Mouse (Mus musculus) retina, embryonic 14.5 days (tissue): Measurements from ENCODE around the gene Cd151.

Source experiments
- DNase-seq: peaks from one replicate; pipeline ENCODE4 v3.0.0-alpha.2; 2015; ENCODE audit warnings: low spot score

Cd151 gene

GRCm38 (mm10) chr7:141493729-141494128, 26.5 kb downstream of the Cd151 start:
- DNase-seq = no peak

- no peak for DNase-seq
These were observed 28.2 kb downstream of the Cd151 start for GRCm38 (mm10) chr7:141495379-141495778.

GRCm38 (mm10) chr7:141495940-141496339, 28.7 kb downstream of the Cd151 start:
- DNase-seq = no peak

GRCm38 (mm10) chr7:141497600-141497999, 30.4 kb downstream of the Cd151 start:
- DNase-seq = no peak

GRCm38 (mm10) chr7:141501820-141502555, 34.8 kb downstream of the Cd151 start:
- no peak for DNase-seq

- no peak for DNase-seq
These were observed 35.3 kb downstream of the Cd151 start for GRCm38 (mm10) chr7:141502556-141502905.

GRCm38 (mm10) chr7:141506278-141506677, 39.1 kb downstream of the Cd151 start:
- no peak for DNase-seq

GRCm38 (mm10) chr7:141508160-141508559, 41.0 kb downstream of the Cd151 start:
- no peak for DNase-seq

GRCm38 (mm10) chr7:141510196-141510595, 43.0 kb downstream of the Cd151 start:
- no peak for DNase-seq

GRCm38 (mm10) chr7:141510681-141511191, 43.5 kb downstream of the Cd151 start:
- no peak for DNase-seq

- no peak for DNase-seq
These were observed 50.4 kb downstream of the Cd151 start for GRCm38 (mm10) chr7:141517638-141518037.

- no peak for DNase-seq
These were observed 51.1 kb downstream of the Cd151 start for GRCm38 (mm10) chr7:141518296-141518695.

GRCm38 (mm10) chr7:141518926-141519325, 51.7 kb downstream of the Cd151 start:
- DNase-seq = no peak

GRCm38 (mm10) chr7:141519795-141520194, 52.6 kb downstream of the Cd151 start:
- DNase-seq = no peak
